Mouse (Mus musculus): Measurements from ENCODE around the gene Pld6. TPM values are rescaled to one million over a fixed set of nuclear protein-coding genes. Genes with fewer than 3 reads are reported as not detected.

Pld6 gene
- polyA plus RNA-seq, 1 experiment from 2014 or later: 7.3 TPM

GRCm38 (mm10) chr11:59780241-59780640 is 7.2 kb downstream of the Pld6 start:
- WGBS: 60% methylated on average over 4 of the region's 4 CpGs
- ATAC-seq: peak; percentile 25; the same call in 1 of the 2 replicates
- Histone ChIP-seq H3K27me3 (replicated peaks; ENCODE audit: insufficient read depth, low read length) (no peaks in the 10 kb centered on the region), H3K4me1 (ENCODE audit: insufficient read depth, low read depth, low read length) (peaks cover 6% of the 10 kb centered on the region; the same call in 1 of the 2 replicates), H3K27ac (ENCODE audit: low read length) (peak overlapping the region; percentile 81), H3K9ac (replicated peaks; ENCODE audit: low read depth) (no peak overlapping the region), H3K4me3 (ENCODE audit: low read depth, low read length) (no peak overlapping the region), H3K9me3 (ENCODE audit: low read length) (no peaks in the 10 kb centered on the region), H3K4me2 (replicated peaks; ENCODE audit: low read depth, low read length) (no peak overlapping the region), H3K36me3 (ENCODE audit: insufficient read depth, low read length) (peaks cover 15% of the 10 kb centered on the region)
- DNase-seq (ENCODE audit: low spot score): no peak
- TF ChIP-seq CTCF (IDR thresholded peaks at IDR 0.05): no peak
- TF ChIP-seq EP300 (IDR thresholded peaks at IDR 0.05): no peak

- DNase-seq (ENCODE audit: low spot score) (peak; percentile 67), ATAC-seq (peak; percentile 50)
- Histone ChIP-seq H3K9me3 (ENCODE audit: low read length) (no peaks in the 10 kb centered on the region), H3K4me2 (replicated peaks; ENCODE audit: low read depth, low read length) (no peak overlapping the region), H3K27me3 (replicated peaks; ENCODE audit: insufficient read depth, low read length) (no peaks in the 10 kb centered on the region), H3K27ac (ENCODE audit: low read length) (peak overlapping the region; percentile 81), H3K9ac (replicated peaks; ENCODE audit: low read depth) (no peak overlapping the region), H3K4me1 (ENCODE audit: insufficient read depth, low read depth, low read length) (peaks cover 6% of the 10 kb centered on the region; the same call in 1 of the 2 replicates), H3K4me3 (ENCODE audit: low read depth, low read length) (no peak overlapping the region), H3K36me3 (ENCODE audit: insufficient read depth, low read length) (peaks cover 17% of the 10 kb centered on the region)
- WGBS: 60% methylated on average over 4 of the region's 4 CpGs
- TF ChIP-seq EP300 (IDR thresholded peaks at IDR 0.05) (peak; percentile 33; the same call in 1 of the 2 replicates), CTCF (IDR thresholded peaks at IDR 0.05) (no peak)
Measured at GRCm38 (mm10) chr11:59779406-59779805, 8.0 kb downstream of the Pld6 start.

- H3K36me3 ChIP-seq (ENCODE audit: insufficient read depth, low read length): peaks cover 23% of the 10 kb centered on the region
- no peak overlapping the region for H3K4me3 ChIP-seq (ENCODE audit: low read depth, low read length)
- no peak for TF ChIP-seq EP300 (IDR thresholded peaks at IDR 0.05)
- TF ChIP-seq CTCF (IDR thresholded peaks at IDR 0.05): no peak
- ATAC-seq (peak; percentile 25), DNase-seq (ENCODE audit: low spot score) (no peak)
- no peaks in the 10 kb centered on the region for H3K27me3 ChIP-seq (replicated peaks; ENCODE audit: insufficient read depth, low read length)
- no peaks in the 10 kb centered on the region for H3K9me3 ChIP-seq (ENCODE audit: low read length)
- H3K9ac ChIP-seq (replicated peaks; ENCODE audit: low read depth): no peak overlapping the region
- peak overlapping the region; percentile 81 for H3K27ac ChIP-seq (ENCODE audit: low read length)
- 79% methylated on average over 1 of the region's 1 CpGs for WGBS
- H3K4me1 ChIP-seq (ENCODE audit: insufficient read depth, low read depth, low read length): peaks cover 4% of the 10 kb centered on the region; the same call in 1 of the 2 replicates
- no peak overlapping the region for H3K4me2 ChIP-seq (replicated peaks; ENCODE audit: low read depth, low read length)
Measured at GRCm38 (mm10) chr11:59778874-59779223, 8.6 kb downstream of the Pld6 start.

- H3K4me3 ChIP-seq (ENCODE audit: low read depth, low read length): no peak overlapping the region
- peaks cover 28% of the 10 kb centered on the region for H3K36me3 ChIP-seq (ENCODE audit: insufficient read depth, low read length)
- H3K9ac ChIP-seq (replicated peaks; ENCODE audit: low read depth): no peak overlapping the region
- DNase-seq (ENCODE audit: low spot score) (peak; percentile 87), ATAC-seq (peak; percentile 75)
- H3K4me2 ChIP-seq (replicated peaks; ENCODE audit: low read depth, low read length): no peak overlapping the region
- H3K27ac ChIP-seq (ENCODE audit: low read length): peak overlapping the region; percentile 81
- no peaks in the 10 kb centered on the region for H3K27me3 ChIP-seq (replicated peaks; ENCODE audit: insufficient read depth, low read length)
- TF ChIP-seq EP300 (IDR thresholded peaks at IDR 0.05): no peak
- TF ChIP-seq CTCF (IDR thresholded peaks at IDR 0.05): peak; percentile 99
- no peaks in the 10 kb centered on the region for H3K9me3 ChIP-seq (ENCODE audit: low read length)
- WGBS: 49% methylated on average over 9 of the region's 9 CpGs
- peaks cover 4% of the 10 kb centered on the region; the same call in 1 of the 2 replicates for H3K4me1 ChIP-seq (ENCODE audit: insufficient read depth, low read depth, low read length)
Measured at GRCm38 (mm10) chr11:59778181-59778873, 9.1 kb downstream of the Pld6 start.

GRCm38 (mm10) chr11:59777259-59777658 is 10.2 kb downstream of the Pld6 start:
- DNase-seq (ENCODE audit: low spot score): no peak
- Histone ChIP-seq H3K4me1 (ENCODE audit: insufficient read depth, low read depth, low read length) (peaks cover 2% of the 10 kb centered on the region; the same call in 1 of the 2 replicates), H3K36me3 (ENCODE audit: insufficient read depth, low read length) (peaks cover 33% of the 10 kb centered on the region), H3K27ac (ENCODE audit: low read length) (no peak overlapping the region), H3K4me2 (replicated peaks; ENCODE audit: low read depth, low read length) (no peak overlapping the region), H3K4me3 (ENCODE audit: low read depth, low read length) (no peak overlapping the region), H3K27me3 (replicated peaks; ENCODE audit: insufficient read depth, low read length) (no peaks in the 10 kb centered on the region), H3K9ac (replicated peaks; ENCODE audit: low read depth) (no peak overlapping the region), H3K9me3 (ENCODE audit: low read length) (no peaks in the 10 kb centered on the region)
- TF ChIP-seq EP300 (IDR thresholded peaks at IDR 0.05) (no peak), CTCF (IDR thresholded peaks at IDR 0.05) (no peak)
- 79% methylated on average over 5 of the region's 5 CpGs for WGBS
- no peak for ATAC-seq

GRCm38 (mm10) chr11:59775435-59776148 is 11.9 kb downstream of the Pld6 start:
- WGBS: 87% methylated on average over 13 of the region's 13 CpGs
- peaks cover 48% of the 10 kb centered on the region for H3K36me3 ChIP-seq (ENCODE audit: insufficient read depth, low read length)
- TF ChIP-seq EP300 (IDR thresholded peaks at IDR 0.05): no peak
- TF ChIP-seq CTCF (IDR thresholded peaks at IDR 0.05): peak; percentile 32
- ATAC-seq: no peak
- H3K9me3 ChIP-seq (ENCODE audit: low read length): no peaks in the 10 kb centered on the region
- no peak for DNase-seq (ENCODE audit: low spot score)
- H3K4me1 ChIP-seq (ENCODE audit: insufficient read depth, low read depth, low read length): no peaks in the 10 kb centered on the region
- no peaks in the 10 kb centered on the region for H3K27me3 ChIP-seq (replicated peaks; ENCODE audit: insufficient read depth, low read length)
- no peak overlapping the region for H3K27ac ChIP-seq (ENCODE audit: low read length)
- no peak overlapping the region for H3K4me2 ChIP-seq (replicated peaks; ENCODE audit: low read depth, low read length)
- H3K4me3 ChIP-seq (ENCODE audit: low read depth, low read length): no peak overlapping the region
- no peak overlapping the region for H3K9ac ChIP-seq (replicated peaks; ENCODE audit: low read depth)
